Mouse (Mus musculus) regulatory T cell (primary cell): ENCODE results near the gene Snrpc.

Source experiments
- in situ Hi-C: fragments of 300-600 bp; cut with MboI, MseI; formaldehyde crosslinking; loops from one replicate; pipeline ENCODE4 v1.15.1; 2025; ENCODE audit warnings: high pct_unique_total_duplicates

The Snrpc gene

GRCm38 (mm10) chr17:27819521-27819970 lies 18.4 kb upstream of the Snrpc start:
- in situ Hi-C loops = no loop called here

- in situ Hi-C loops = no loop called here
Observed at GRCm38 (mm10) chr17:27819971-27820567, 17.9 kb upstream of the Snrpc start.

DNA sequence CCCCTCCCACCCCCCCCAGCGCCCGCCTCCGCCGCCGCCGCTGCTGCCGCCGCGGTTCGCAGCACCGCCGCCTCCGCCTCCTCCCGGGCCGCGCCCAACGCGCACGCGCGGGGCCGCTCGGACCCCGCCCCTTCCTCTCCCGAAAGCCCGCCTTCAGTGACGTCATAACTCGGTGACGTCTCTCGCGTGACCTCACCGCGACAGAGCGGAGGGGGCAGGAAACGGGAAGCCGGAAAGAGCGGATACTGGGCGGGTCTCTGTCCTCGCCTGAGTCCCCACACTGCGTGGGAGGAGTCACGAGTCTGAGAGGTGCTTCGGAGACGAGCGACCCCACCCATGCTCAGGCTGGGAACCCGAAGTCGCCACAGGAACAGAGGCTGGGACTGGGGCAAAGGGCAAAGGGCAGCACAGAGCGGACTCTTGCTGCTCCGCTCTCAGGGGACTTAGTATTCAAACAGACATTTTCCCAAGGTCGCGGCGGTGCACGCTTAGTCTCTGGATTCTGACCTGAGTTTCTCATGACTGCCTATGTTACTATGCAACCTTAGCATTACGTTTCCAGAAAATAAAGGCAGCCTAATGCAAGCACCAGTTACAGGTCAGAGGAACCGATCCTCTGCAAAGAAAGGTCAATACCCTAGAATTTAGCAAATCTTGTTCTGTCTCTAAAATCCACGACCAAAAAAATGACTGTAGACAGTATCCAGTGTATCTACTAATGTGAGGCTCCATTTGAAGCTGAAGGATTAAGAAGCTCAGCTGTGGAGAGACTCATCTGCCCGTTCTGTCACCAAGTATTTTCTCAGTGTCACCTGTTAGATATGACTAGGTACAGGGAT lies 17.2 kb upstream of the Snrpc start, which contains the start of gene D17Wsu92e:
Gene D17Wsu92e, minus strand, starts transcription at position 81 of the 839 bp plus-strand sequence.
- in situ Hi-C loops = no loop called here

DNA sequence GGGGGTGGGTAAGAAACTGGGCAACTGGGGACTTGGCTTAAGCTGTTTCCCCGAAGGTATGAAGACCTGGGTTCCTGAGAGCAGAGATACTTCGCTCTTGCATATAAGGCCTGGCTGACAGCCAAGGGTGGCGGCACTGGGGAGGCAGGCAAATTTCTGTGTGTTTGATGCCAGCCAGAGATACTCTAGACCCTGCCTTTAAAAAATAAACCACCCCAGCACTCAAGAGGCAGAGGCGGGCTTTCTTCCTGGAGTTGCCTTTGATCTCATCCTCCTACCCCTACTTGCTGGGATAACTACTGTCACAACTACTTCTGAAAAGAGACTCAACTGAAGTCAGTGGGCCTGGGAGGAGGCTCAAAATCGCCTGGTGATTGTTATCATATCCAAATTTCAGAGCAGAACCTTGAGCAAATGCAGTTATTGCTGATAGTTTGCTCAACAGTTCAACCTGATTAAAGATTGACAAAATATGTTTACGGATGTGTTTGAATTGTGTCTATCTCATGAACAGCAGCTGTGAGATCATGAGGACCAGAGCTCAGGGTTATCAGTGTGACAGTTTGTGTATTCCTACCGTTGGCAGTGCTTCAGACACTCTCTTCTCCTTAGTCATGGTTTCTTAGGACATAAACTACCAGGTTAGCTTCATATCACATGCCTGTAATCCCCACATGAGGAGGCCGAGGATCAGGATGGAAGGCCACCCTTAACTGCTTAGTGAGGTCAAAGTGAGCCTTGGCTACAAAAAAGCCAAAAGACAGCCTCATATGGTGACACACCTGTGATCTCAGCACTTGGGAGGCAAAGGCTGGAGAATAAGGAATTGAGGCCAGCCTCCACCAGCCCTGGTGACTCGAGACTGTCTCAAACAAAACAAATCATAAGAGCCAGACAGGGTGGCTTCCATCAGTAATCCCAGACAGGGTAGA lies 16.3 kb upstream of the Snrpc start:
- in situ Hi-C loops = no loop called here

GRCm38 (mm10) chr17:27823142-27823905 lies 14.6 kb upstream of the Snrpc start:
- in situ Hi-C loops = no loop called here

DNA sequence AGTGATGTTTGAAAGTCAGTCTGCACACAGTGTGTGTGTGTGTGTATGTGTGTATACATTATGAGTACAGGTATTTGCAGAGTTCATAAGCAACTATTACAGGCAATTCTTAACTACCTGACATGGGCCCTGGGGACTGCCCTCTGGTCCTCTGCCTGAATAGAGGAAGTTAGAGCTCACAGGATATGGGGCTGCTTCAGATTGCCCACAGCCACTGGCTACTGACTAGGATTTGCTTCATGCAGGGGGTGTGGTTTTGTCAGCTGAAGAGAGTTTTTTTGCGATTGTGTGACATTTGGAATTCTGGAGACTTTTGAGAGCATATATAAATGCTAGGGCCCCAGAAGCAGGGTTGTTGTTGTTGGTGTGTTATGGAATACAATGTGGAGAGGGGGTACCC lies 13.0 kb upstream of the Snrpc start:
- in situ Hi-C loops = no loop called here

DNA sequence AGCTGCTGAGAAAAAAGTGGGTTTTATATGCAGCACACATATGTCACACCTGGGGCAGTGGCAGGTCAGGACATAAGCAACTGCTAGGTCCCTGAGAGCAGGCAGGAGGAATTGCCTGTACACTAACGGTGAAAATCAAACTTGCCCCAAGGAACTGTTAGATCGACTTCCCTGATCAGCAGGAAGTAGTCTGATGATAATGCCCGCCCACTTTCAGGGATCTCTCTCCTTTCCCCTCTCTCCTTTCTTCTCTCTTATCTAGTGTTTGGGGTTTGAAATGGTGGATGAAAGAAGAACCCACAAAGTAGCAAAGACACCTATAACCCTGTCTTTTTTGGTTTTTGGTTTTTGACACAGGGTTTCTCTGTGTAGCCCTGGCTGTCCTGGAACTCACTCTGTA lies 12.4 kb upstream of the Snrpc start:
- in situ Hi-C loops = no loop called here

GRCm38 (mm10) chr17:27825984-27826905 lies 11.7 kb upstream of the Snrpc start:
- in situ Hi-C loops = no loop called here

DNA sequence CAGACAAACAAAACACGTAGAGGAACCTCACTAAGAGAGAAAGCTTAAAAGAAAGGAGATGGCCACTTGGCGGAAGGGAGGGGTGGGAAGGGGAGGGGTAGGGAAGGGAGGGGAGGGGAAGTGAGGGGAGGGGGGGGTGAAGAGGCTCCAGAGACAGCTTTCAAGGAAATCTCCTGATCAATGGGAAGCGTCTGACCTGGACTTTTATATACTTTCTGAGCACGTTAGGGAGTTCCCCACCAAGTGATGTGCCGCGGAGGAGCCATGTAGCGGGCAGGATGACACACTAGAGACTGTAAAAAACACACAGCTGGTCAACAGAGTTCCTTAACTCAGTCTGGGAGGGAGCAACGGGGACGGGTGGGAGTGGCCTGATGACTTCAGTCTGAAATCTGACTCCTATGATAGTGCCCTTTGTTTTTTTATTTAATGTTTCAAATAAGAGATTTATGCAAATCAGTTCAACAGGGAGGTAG lies 11.0 kb upstream of the Snrpc start:
- in situ Hi-C loops = no loop called here

DNA sequence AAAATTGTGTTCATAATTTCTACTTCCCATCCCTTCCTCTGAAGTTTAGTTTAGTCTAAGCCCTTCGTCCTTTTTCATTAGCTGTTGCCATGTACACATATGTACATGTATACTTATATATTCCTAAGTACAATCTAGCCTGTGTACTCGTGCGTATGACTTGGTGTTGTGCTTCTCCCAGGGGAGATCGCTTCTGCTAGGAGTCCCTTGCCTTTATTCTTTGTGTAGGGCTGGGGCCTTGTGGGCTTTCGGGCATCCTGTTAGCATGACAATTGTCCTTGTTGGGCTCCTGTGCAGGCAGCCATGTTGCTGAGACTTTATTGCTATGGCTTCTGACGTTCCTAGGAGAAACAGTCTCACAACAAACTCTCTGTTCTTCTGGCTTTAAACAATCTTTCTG lies 10.4 kb upstream of the Snrpc start:
- in situ Hi-C loops = no loop called here

DNA sequence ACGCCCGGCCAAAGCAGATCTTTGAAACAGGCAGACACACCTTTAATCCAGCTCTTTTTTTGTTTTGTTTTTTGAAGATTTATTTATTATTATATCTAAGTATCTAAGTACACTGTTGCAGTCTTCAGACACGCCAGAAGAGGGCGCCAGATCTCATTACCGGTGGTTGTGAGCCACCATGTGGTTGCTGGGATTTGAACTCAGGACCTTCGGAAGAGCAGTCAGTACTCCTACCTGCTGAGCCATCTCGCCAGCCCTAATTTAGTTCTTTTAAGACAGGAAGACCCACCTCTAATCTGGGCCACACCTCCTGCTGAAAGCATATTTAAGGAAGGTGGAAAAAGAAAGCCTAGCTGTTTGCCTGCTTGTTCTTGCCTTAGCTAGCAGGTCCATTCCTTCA lies 7.5 kb upstream of the Snrpc start:
- in situ Hi-C loops = no loop called here

DNA sequence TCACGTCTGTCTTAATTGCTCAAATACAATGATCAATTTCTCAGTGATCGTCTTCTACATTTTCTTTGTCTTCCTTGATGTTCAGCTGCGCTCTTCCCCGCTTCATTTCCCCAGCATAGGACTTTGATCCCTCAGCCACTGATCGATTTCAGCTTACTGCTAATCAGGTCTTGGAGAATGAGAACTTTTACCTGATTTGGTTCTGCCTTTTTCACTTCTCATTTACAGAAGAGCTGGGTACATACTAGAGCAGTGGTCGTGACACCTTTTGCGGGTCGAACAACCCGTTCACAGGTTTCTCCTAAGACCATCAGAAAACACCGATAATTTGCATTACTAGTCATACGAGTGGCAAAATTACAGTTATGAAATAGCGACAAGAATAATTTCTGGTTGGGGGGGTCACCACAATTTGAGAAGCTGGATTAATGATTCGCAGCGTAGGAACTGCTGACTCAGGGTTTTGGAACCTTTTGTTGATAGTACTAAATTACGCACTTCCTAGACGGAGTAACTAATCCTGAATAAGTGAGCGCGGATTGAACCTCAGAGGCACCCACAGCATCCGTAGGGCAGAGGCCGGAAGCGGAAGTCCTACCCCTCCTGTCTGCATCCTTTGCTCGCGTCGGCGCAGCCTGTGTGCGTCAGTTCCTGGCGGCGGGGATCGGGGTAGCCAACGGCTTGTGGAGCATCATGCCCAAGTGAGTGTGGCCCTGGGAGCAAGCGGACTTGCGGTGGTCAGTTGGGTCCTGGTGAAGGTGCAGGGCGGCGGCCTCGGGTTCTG lies 1.7 kb downstream of the Snrpc start:
- in situ Hi-C loops = loop anchor here (5.0 kb wide), 2 partner anchors 68 to 1717 kb away; partner anchors contain the start of genes Anks1, Mrpl28 and Taf11

- in situ Hi-C loops = no loop called here
Observed at GRCm38 (mm10) chr17:27848351-27848750, 10.4 kb downstream of the Snrpc start.

- in situ Hi-C loops = no loop called here
Observed at GRCm38 (mm10) chr17:27851076-27851475, 13.1 kb downstream of the Snrpc start.

- in situ Hi-C loops = no loop called here
Observed at GRCm38 (mm10) chr17:27856265-27856797, 18.4 kb downstream of the Snrpc start, which contains the start of gene Uhrf1bp1. Gene Uhrf1bp1 (plus strand): TSS chr17:27856441.

DNA sequence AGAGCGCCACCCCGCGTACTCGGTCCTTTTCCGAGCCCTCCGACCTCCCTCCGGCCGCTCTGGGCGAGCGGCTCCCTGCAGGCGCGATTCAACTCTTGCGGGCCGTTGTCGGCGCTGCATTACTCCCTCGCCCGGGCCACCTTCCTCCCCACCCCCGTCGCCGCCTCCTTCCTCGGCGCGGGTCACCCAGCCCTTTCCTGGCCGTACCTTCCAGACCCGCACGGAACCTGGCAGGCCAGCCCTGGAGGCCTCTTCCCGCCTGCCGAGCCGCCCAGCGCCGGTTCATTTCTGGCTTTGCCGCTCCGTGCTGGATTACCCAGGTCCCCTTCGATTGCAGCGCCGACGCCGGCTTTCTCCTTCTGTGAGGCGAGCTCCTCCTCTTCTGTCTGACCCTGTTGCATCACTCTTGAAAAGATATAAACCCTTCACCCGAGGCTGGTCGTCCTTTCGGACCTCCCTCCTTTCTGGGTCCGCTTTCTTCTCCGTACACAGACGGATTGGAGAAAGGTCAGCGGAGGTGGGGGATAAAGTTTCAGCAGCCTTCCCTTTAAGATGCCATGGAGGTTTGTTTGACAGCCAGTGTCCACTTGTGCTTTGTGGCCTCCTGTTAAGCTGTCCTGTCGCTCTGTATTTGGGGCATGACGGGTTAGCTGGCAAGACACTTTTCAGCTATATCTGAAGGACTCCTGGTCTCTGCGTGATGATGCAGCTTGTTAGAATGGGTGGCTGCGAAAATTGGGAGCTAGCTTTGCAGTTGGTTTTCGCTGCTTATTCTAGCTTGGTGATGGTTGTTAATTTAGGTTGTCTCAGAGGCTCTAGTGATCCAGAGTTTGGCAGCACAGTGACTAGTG lies 19.1 kb downstream of the Snrpc start:
- in situ Hi-C loops = no loop called here

GRCm38 (mm10) chr17:27857649-27858475 lies 19.9 kb downstream of the Snrpc start:
- in situ Hi-C loops = no loop called here
